Mouse (Mus musculus) erythroblast, embryonic 14.5 days (primary cell): Measurements from ENCODE around the gene Spdya. TPM values are rescaled to one million over a fixed set of nuclear protein-coding genes. Genes with fewer than 3 reads are reported as not detected.

Experiments
- H3K27me3 ChIP-seq: 2 replicates; pipeline ENCODE4 v1.6.1; 2012; ENCODE audit warnings: inconsistent platforms; ENCODE audit not compliant: control insufficient read depth
- H3K36me3 ChIP-seq: 2 replicates; pipeline ENCODE4 v1.6.1; 2012; ENCODE audit warnings: mild to moderate bottlenecking, inconsistent platforms; ENCODE audit not compliant: control insufficient read depth
- H3K4me1 ChIP-seq: 2 replicates; pipeline ENCODE4 v1.6.1; 2012; ENCODE audit warnings: inconsistent platforms; ENCODE audit not compliant: control insufficient read depth
- H3K4me3 ChIP-seq: replicated peaks from 2 replicates; pipeline ENCODE3; 2012; ENCODE audit warnings: moderate library complexity, mild to moderate bottlenecking, inconsistent platforms
- H3K9me3 ChIP-seq: 2 replicates; pipeline ENCODE4 v1.6.1; 2012; ENCODE audit warnings: low read length, inconsistent platforms, mixed read lengths; ENCODE audit not compliant: control insufficient read depth
- GATA1 ChIP-seq: IDR thresholded peaks from 2 replicates; pipeline ENCODE4 v1.6.1; 2012; ENCODE audit warnings: low read length, inconsistent platforms, mixed read lengths
- TAL1 ChIP-seq: IDR thresholded peaks from 3 replicates; pipeline ENCODE4 v1.6.1; 2012; ENCODE audit warnings: low read length, inconsistent platforms, mixed read lengths
- polyA plus RNA-seq: library from polyadenylated mRNA; stranded (reverse); fragments of >175 nt; gene quantifications from 2 replicates; pipeline ENCODE4 v1.2.3, GENCODE M21; 2012

The Spdya gene
- polyA plus RNA-seq, 1 experiment, result not detected

DNA sequence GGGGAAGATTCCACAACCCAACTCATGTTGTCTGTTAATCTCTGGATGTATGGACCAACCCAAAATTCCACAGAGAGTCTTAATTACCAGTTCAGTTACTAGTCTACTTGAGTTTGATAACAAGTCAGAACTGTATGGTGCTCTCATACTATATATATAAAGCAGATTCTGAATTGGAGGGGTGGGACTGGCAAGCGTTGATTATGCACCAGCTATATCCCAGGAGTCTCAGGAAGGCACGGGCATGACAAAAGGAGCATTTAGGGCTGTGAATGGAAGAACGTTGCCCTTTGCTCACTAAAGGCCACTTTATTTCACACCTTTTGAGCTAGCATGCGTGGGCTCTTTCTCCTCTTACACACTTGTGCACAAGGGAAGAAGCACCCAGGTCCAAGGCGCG lies 511 bp upstream of the Spdya start:
- Histone ChIP-seq H3K9me3 (no peaks in the 10 kb centered on the region), H3K27me3 (peaks cover 70% of the 10 kb centered on the region), H3K36me3 (no peaks in the 10 kb centered on the region), H3K4me1 (peaks cover 19% of the 10 kb centered on the region), H3K4me3 (peak overlapping the region; percentile 74)
- no peak for TF ChIP-seq TAL1
- no peak for TF ChIP-seq GATA1

DNA sequence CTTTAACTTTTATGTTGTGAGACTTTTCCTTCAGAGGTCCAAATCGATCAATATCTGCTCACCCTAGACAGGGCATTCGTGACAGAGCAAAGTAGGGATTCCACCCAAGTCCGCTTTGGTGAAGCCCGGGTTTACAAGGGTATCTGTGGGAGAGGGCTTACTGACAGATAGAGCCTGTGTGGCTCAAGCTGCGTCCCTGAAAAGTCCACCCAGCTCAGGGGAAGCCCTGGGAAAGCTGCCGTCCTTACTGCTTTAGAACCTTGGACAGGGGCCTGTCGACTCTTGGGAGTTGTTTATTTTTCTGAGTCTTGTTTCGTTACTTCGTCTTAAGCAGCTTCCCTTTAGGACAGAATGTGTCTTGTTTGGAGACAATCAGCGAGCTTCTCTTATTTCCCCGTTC lies 1.0 kb downstream of the Spdya start:
- no peak for TF ChIP-seq TAL1
- no peak for TF ChIP-seq GATA1
- Histone ChIP-seq H3K4me3 (peak overlapping the region; percentile 74), H3K4me1 (peaks cover 19% of the 10 kb centered on the region), H3K36me3 (no peaks in the 10 kb centered on the region), H3K9me3 (no peaks in the 10 kb centered on the region), H3K27me3 (peaks cover 76% of the 10 kb centered on the region)

DNA sequence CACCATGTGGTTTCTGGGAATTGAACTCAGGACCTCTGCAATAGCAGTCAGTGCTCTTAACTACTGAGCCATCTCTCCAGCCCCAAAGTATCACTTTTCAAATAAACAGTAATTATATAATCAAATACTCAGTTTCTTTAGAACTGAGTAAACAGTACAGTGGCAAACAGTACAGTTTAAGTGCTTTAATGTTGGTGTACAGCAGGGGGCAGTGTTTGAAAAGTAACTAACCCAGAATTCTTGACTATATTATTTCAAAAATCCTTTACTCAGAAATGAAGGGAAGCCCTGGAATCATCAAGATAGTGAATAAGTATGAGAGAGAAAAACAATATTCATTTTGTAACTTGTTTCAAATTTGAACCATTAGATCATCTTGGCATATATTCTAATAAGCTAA lies 9.8 kb downstream of the Spdya start:
- peaks cover 7% of the 10 kb centered on the region for H3K27me3 ChIP-seq
- no peaks in the 10 kb centered on the region for H3K4me1 ChIP-seq
- no peaks in the 10 kb centered on the region for H3K9me3 ChIP-seq
- TF ChIP-seq TAL1 (no peak), GATA1 (no peak)
- no peak overlapping the region for H3K4me3 ChIP-seq
- H3K36me3 ChIP-seq, result no peaks in the 10 kb centered on the region

DNA sequence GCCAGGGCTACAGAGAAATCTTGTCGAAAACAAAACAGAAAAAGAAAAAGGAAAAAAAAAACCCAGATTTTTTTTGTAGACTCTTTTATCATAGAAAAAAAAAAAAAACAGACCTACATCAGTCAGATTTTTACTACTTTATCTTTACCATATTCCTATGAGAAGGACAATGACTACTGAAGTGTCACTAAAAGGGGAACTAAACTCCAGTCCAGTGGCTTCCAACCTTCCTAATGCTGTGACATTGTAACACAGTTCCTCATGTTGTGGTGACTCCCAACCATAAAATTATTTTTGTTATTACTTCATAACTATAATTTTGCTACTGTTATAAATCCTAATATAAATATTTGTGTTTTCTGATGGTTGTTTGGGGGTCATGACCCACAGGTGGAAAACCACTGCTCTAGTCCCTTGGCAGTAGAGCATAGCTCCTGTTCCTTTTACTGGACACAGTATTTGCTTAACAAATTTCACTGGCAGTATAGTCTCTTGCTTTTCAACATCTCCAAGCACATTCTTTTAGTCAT lies 27.4 kb downstream of the Spdya start:
- TF ChIP-seq GATA1 (no peak), TAL1 (no peak)
- Histone ChIP-seq H3K27me3 (no peaks in the 10 kb centered on the region), H3K9me3 (no peaks in the 10 kb centered on the region), H3K4me1 (no peaks in the 10 kb centered on the region), H3K4me3 (no peak overlapping the region), H3K36me3 (no peaks in the 10 kb centered on the region; the same call in 1 of the 2 replicates)

DNA sequence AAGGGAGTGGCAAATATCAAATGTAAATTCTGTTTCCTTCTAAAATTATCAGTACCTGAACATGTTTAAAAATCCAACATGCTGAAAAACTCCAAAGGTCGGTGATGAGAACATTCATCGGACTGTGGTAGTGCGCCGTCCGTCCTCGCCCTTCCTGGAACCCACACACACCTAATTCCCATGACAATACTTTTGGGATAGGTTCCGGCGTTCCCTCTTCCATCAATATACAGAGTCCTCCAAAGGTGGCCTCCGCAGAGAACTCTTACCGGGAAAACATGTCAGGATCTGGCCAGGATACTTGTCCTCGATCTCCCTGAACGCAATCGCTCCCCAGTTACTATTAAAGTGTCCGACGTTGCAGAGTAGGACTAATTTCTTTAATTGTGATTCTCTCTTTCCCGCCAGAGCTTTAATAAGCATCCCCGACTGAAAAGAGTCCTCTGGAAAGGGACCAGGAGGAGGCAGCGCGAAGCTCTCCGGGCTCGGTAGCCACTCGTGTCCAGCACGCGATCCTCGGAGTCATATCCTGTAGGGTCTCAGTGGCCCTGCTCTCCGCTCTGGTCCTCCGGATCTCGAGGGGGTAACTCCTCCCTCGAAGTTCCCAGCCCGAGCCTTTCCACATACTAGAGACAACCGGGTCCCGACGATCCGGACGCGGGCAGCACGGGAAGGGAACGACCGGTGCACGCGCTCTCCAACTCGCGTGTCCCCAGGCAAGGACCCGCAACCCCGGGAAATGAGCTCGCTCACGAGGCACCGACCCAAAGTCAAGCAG lies 46.2 kb downstream of the Spdya start:
- peak overlapping the region; percentile 80 for H3K4me3 ChIP-seq
- no peaks in the 10 kb centered on the region for H3K27me3 ChIP-seq
- H3K9me3 ChIP-seq, result no peaks in the 10 kb centered on the region
- peaks cover 6% of the 10 kb centered on the region for H3K36me3 ChIP-seq
- TF ChIP-seq TAL1 (no peak), GATA1 (no peak)
- peaks cover 32% of the 10 kb centered on the region for H3K4me1 ChIP-seq

DNA sequence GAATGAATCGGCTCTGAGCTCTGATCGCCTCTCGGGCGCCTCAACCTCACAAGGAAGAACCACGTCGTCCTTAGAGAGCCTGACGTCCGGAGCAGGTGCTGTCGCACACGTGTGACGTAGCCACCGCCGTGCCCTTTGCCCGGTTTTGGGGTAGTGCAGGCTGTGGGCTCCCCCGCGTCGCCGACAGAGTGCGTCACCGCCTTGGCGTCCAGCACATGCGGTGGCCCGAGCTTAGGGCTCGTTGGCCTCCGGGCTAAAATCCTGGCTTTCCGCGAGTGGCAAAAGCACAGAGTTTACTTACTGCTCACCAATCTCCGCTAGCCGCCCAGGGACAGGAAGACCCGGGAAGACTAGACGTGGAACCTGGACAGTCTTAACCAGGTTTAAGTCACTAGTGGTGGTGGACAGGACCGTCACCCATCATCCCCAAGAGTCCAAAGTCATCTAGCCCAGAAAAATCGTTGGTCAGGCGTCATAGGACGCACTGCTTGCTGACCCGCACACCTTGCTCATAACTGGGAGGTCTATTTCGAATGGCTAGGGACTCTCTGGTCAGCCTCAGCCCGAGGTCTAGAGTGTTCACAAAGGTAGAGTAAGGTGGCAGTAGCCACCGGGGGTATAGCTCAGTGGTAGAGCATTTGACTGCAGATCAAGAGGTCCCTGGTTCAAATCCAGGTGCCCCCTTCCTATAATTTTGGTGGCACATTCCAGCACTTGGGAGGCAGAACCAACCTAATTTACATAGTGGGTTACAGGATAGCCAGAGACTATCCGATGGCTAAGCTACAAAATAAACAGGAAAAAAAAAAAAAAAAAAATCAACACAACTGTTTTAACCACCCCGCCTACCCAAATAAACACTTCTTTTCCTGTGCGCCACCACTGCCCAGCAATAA lies 47.0 kb downstream of the Spdya start:
- Histone ChIP-seq H3K4me1 (peaks cover 32% of the 10 kb centered on the region), H3K36me3 (peaks cover 6% of the 10 kb centered on the region), H3K9me3 (no peaks in the 10 kb centered on the region), H3K4me3 (peak overlapping the region; percentile 80), H3K27me3 (peaks cover 3% of the 10 kb centered on the region)
- TF ChIP-seq TAL1, result no peak
- TF ChIP-seq GATA1, result no peak

DNA sequence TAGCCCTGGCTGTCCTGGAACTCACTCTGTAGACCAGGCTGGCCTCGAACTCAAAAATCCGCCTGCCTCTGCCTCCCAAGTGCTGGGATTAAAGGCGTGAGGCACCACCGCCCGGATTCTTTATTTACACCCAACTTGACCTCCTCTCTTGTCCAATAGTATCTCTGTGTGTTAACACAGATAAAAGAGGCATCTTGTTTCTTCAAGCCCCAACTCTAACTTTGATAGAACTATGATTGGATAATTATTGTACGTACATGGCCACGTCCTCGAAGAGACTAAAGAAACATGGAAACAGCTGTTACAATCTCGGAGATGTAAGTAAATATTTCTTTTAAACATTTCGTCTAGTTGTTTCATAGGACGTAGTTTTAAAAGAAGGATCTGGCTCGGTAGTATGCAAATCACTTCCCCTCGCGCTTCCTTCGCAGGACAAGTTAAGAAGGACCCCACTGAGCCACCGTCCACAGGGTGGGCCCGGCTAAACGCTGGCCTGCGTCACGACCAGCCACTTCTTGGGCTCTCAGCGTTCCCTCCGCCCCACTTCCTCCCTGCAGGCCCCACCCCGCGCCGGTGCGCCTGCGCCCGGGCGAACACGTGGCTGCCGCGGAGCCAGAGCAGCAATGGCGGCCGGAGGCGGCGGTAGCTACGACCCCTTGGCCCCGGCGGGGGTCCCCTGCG lies 63.9 kb downstream of the Spdya start, which contains the start of gene Wdr43:
Wdr43 (plus strand) TSS at position 258 of the 681 bp plus-strand sequence.
- Histone ChIP-seq H3K36me3 (peaks cover 11% of the 10 kb centered on the region), H3K27me3 (no peaks in the 10 kb centered on the region), H3K4me1 (peaks cover 46% of the 10 kb centered on the region), H3K9me3 (no peaks in the 10 kb centered on the region), H3K4me3 (peak within 1 kb of the TSS; percentile 74)
- no peak for TF ChIP-seq TAL1
- no peak for TF ChIP-seq GATA1

DNA sequence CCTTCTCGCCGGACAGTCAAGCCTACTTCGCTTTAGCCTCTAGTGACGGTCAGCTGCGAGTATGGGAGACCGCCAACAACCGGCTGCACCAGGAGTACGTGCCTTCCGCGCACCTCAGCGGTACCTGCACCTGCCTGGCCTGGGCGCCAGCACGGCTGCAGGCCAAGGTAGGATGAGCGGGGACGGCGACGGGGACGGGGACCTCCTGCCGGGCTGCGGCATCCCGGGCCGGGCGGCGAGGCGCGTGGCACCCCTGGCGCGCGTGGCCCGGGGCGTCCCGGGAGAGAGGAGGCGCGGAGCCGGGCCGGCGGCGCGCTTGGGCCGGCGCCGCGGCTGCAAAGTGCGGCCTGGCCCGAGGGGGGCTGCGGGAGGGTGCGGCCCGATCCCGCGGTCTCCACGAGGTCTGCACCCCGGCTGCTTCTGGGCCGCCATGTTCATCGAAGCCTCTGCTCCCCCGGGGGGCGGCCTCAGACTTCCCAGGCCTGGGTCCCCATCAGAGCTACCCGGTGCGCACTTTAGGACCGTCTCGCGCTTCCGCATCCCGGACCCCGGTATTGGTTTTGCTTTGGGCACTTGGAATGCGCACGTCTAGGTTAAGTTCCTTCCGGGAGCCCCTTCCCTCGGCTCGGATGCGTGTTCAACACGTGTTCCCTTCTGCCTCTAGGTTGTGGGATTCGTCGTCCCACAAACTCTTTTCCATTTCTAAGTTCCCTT lies 64.6 kb downstream of the Spdya start:
- peak overlapping the region; percentile 74 for H3K4me3 ChIP-seq
- H3K27me3 ChIP-seq, result no peaks in the 10 kb centered on the region
- H3K4me1 ChIP-seq, result peaks cover 49% of the 10 kb centered on the region
- peaks cover 11% of the 10 kb centered on the region for H3K36me3 ChIP-seq
- no peaks in the 10 kb centered on the region for H3K9me3 ChIP-seq
- TF ChIP-seq GATA1, result no peak
- TF ChIP-seq TAL1, result no peak
